In genomic region chr13:97766600-97766999, GRCm38 (mm10) we compare ENCODE assay signal across 13 mouse cellular contexts. TPM values are rescaled to one million over a fixed set of nuclear protein-coding genes. Genes with fewer than 3 reads are reported as not detected.
"Had no signal": no experiment of that assay in that cellular context is flagged by ENCODE, and none has a peak within 500 bp of the region (broad histone marks: within the 10 kb centered on the region; RNA-seq: fewer than 3 reads in every experiment).

No protein-coding gene starts in this region.

- H3K4me2 ChIP-seq: intestine, embryonic 15.5 days; limb, embryonic 13.5 days; neural tube, embryonic 12.5 days had no signal

- DNase-seq: kidney, adult 18-20 months; kidney, postnatal 10 days; layer of hippocampus, adult 9-11 months; layer of hippocampus, postnatal 36 days; left cerebral cortex, postnatal 4 days; lung, adult 18-20 months; midbrain, embryonic 14.5 days; spleen, adult 18-20 months; thymus, postnatal 4 days had no signal

- H3K9me3 ChIP-seq: intestine, embryonic 15.5 days; limb, embryonic 13.5 days; midbrain, embryonic 10.5 days; neural tube, embryonic 12.5 days had no signal

- H3K27me3 ChIP-seq: intestine, embryonic 15.5 days; limb, embryonic 13.5 days; neural tube, embryonic 12.5 days had no signal

- H3K27ac ChIP-seq: intestine, embryonic 15.5 days; limb, embryonic 13.5 days; midbrain, embryonic 10.5 days; neural tube, embryonic 12.5 days had no signal

- H3K4me3 ChIP-seq: intestine, embryonic 15.5 days; limb, embryonic 13.5 days; midbrain, embryonic 10.5 days; neural tube, embryonic 12.5 days had no signal

- H3K9ac ChIP-seq: intestine, embryonic 15.5 days; limb, embryonic 13.5 days; neural tube, embryonic 12.5 days had no signal

- H3K36me3 ChIP-seq: intestine, embryonic 15.5 days; limb, embryonic 13.5 days; midbrain, embryonic 10.5 days; neural tube, embryonic 12.5 days had no signal

- ATAC-seq: intestine, embryonic 15.5 days had no signal

- H3K4me1 ChIP-seq: intestine, embryonic 15.5 days had no signal

RNA-seq across cellular contexts. Expression of gene Gm10260, which starts 6.2 kb away (rescaled TPM):
- polyA plus RNA-seq: midbrain, embryonic 14.5 days had no signal
